In genomic region chr3:66518289-66518688, GRCm38 (mm10) we compare ENCODE assay signal across 26 mouse cellular contexts.
DNase-seq lines count a peak whose midpoint lies in the region; ATAC-seq and TF ChIP-seq lines count a peak whose summit lies in the region.
"Had no signal": no experiment of that assay in that cellular context is flagged by ENCODE, and none has a peak within 500 bp of the region (broad histone marks: within the 10 kb centered on the region; RNA-seq: fewer than 3 reads in every experiment).

No protein-coding gene starts in this region.

- no peaks in the 10 kb centered on the region for H3K36me3 ChIP-seq in liver, embryonic 13.5 days
- H3K36me3 ChIP-seq in liver, embryonic 11.5 days (ENCODE audit: control insufficient read depth, insufficient read depth, low read length) = no peaks in the 10 kb centered on the region
- no peaks in the 10 kb centered on the region for H3K36me3 ChIP-seq in midbrain, postnatal 0 days (ENCODE audit: insufficient read depth, low read length)
- H3K36me3 ChIP-seq in midbrain, embryonic 16.5 days (ENCODE audit: control insufficient read depth, insufficient read depth, low read length) = no peaks in the 10 kb centered on the region
- H3K36me3 ChIP-seq: heart, embryonic 15.5 days; hindbrain, embryonic 15.5 days; intestine, embryonic 15.5 days; limb, embryonic 12.5 days; neural tube, embryonic 12.5 days had no signal

- ATAC-seq in liver, embryonic 13.5 days (ENCODE audit: low read depth) = no peak
- ATAC-seq in liver, embryonic 11.5 days (replicated peaks; ENCODE audit: low FRiP score) = no peak
- no peak for ATAC-seq in midbrain, postnatal 0 days (ENCODE audit: low FRiP score)
- no peak for ATAC-seq in midbrain, embryonic 16.5 days
- peak; percentile 56 to 59; a peak in 2 of 4 replicates for ATAC-seq in hematopoietic stem cell, adult 5-6 weeks (replicated peaks in 1 of 2; ENCODE audit: insufficient read depth in 1 of 2, low FRiP score in 2 of 2, low TSS enrichment in 1 of 2, low read depth in 1 of 2, poor library complexity in 2 of 2, severe bottlenecking in 2 of 2)
- ATAC-seq: forebrain, embryonic 13.5 days; intestine, embryonic 15.5 days had no signal

- no peaks in the 10 kb centered on the region for H3K27me3 ChIP-seq in liver, embryonic 13.5 days
- no peaks in the 10 kb centered on the region for H3K27me3 ChIP-seq in liver, embryonic 11.5 days (replicated peaks; ENCODE audit: control insufficient read depth, insufficient read depth, low read length)
- no peaks in the 10 kb centered on the region for H3K27me3 ChIP-seq in midbrain, postnatal 0 days (ENCODE audit: insufficient read depth, low read length)
- H3K27me3 ChIP-seq in midbrain, embryonic 16.5 days (ENCODE audit: control insufficient read depth, insufficient read depth, low read depth, low read length) = no peaks in the 10 kb centered on the region
- H3K27me3 ChIP-seq: forebrain, embryonic 13.5 days; heart, embryonic 15.5 days; hindbrain, embryonic 15.5 days; intestine, embryonic 15.5 days; limb, embryonic 12.5 days; neural tube, embryonic 12.5 days had no signal

- DNase-seq in liver, embryonic 13.5 days = no peak
- no peak for DNase-seq in liver, embryonic 11.5 days (ENCODE audit: low spot score)
- DNase-seq in midbrain, postnatal 0 days (ENCODE audit: low spot score) = peak; percentile 14
- no peak for DNase-seq in left cerebral cortex, postnatal 36 days (ENCODE audit: low spot score in 2 of 2)
- no peak for DNase-seq in right cerebral cortex, adult 2 months (ENCODE audit: low spot score in 2 of 2)
- DNase-seq in adrenal gland, postnatal 10 days = no peak
- DNase-seq: adrenal gland, postnatal 25 days; B cell, adult 2 months; cerebellum, postnatal 10 days; gastrocnemius, postnatal 36 days; heart, postnatal 36 days; kidney, adult 8-10 months; kidney, postnatal 10 days; right cerebral cortex, adult 18-20 months; thymus, adult 18-20 months; thymus, postnatal 4 days had no signal

- WGBS in liver, embryonic 13.5 days (ENCODE audit: insufficient replicate concordance) = 21% methylated on average over 2 of the region's 2 CpGs
- 34% methylated on average over 2 of the region's 2 CpGs for WGBS in liver, embryonic 11.5 days
- 38% methylated on average over 2 of the region's 2 CpGs for WGBS in midbrain, postnatal 0 days
- 43% methylated on average over 2 of the region's 2 CpGs for WGBS in midbrain, embryonic 16.5 days

- H3K9me3 ChIP-seq in liver, embryonic 13.5 days (replicated peaks) = no peaks in the 10 kb centered on the region
- no peaks in the 10 kb centered on the region for H3K9me3 ChIP-seq in liver, embryonic 11.5 days (ENCODE audit: control insufficient read depth, low read length)
- no peaks in the 10 kb centered on the region for H3K9me3 ChIP-seq in midbrain, postnatal 0 days (ENCODE audit: low read length)
- H3K9me3 ChIP-seq in midbrain, embryonic 16.5 days (replicated peaks; ENCODE audit: control insufficient read depth, low read length, poor library complexity, severe bottlenecking) = no peaks in the 10 kb centered on the region
- H3K9me3 ChIP-seq: forebrain, embryonic 13.5 days; heart, embryonic 15.5 days; hindbrain, embryonic 15.5 days; intestine, embryonic 15.5 days; neural tube, embryonic 12.5 days had no signal

- H3K4me1 ChIP-seq in liver, embryonic 13.5 days (replicated peaks) = peaks cover 43% of the 10 kb centered on the region
- peaks cover 13% of the 10 kb centered on the region; the same call in 1 of the 2 replicates for H3K4me1 ChIP-seq in liver, embryonic 11.5 days (replicated peaks; ENCODE audit: control insufficient read depth, insufficient read depth, low read length)
- H3K4me1 ChIP-seq in midbrain, postnatal 0 days (ENCODE audit: insufficient read depth, low read length) = no peaks in the 10 kb centered on the region
- H3K4me1 ChIP-seq in midbrain, embryonic 16.5 days (ENCODE audit: control insufficient read depth, insufficient read depth, low read length) = no peaks in the 10 kb centered on the region
- H3K4me1 ChIP-seq: forebrain, embryonic 13.5 days; hindbrain, embryonic 15.5 days; intestine, embryonic 15.5 days; limb, embryonic 12.5 days; neural tube, embryonic 12.5 days had no signal

- H3K27ac ChIP-seq in liver, embryonic 13.5 days = 0 out of 2 replicates have a peak overlapping the region, but pooled peaks have one; percentile 18
- H3K27ac ChIP-seq in liver, embryonic 11.5 days (ENCODE audit: low read depth, low read length) = no peak overlapping the region
- H3K27ac ChIP-seq in midbrain, postnatal 0 days (ENCODE audit: low read depth, low read length) = no peak overlapping the region
- H3K27ac ChIP-seq in midbrain, embryonic 16.5 days (ENCODE audit: low read length) = no peak overlapping the region
- H3K27ac ChIP-seq: forebrain, embryonic 13.5 days; heart, embryonic 15.5 days; hindbrain, embryonic 15.5 days; intestine, embryonic 15.5 days; limb, embryonic 12.5 days; macrophage; neural tube, embryonic 12.5 days had no signal

- H3K4me3 ChIP-seq in liver, embryonic 13.5 days (replicated peaks) = no peak overlapping the region
- no peak overlapping the region for H3K4me3 ChIP-seq in liver, embryonic 11.5 days (ENCODE audit: low read depth, low read length)
- H3K4me3 ChIP-seq in midbrain, postnatal 0 days (ENCODE audit: low read depth, low read length) = no peak overlapping the region
- no peak overlapping the region for H3K4me3 ChIP-seq in midbrain, embryonic 16.5 days (ENCODE audit: low read depth, low read length)
- H3K4me3 ChIP-seq: forebrain, embryonic 13.5 days; heart, embryonic 15.5 days; hindbrain, embryonic 15.5 days; intestine, embryonic 15.5 days; limb, embryonic 12.5 days; neural tube, embryonic 12.5 days had no signal

- H3K4me2 ChIP-seq in liver, embryonic 13.5 days = no peak overlapping the region
- no peak overlapping the region for H3K4me2 ChIP-seq in liver, embryonic 11.5 days
- no peak overlapping the region for H3K4me2 ChIP-seq in midbrain, postnatal 0 days (ENCODE audit: low read depth, low read length, poor library complexity, severe bottlenecking)
- no peak overlapping the region for H3K4me2 ChIP-seq in midbrain, embryonic 16.5 days (ENCODE audit: low read length)
- H3K4me2 ChIP-seq: forebrain, embryonic 13.5 days; heart, embryonic 15.5 days; hindbrain, embryonic 15.5 days; intestine, embryonic 15.5 days; limb, embryonic 12.5 days; midbrain, embryonic 11.5 days; neural tube, embryonic 12.5 days had no signal

- intact Hi-C loops in left cerebral cortex, postnatal 36 days (cut with DNase I) = no loop called here

- no peak; the same call in 1 of the 2 replicates for TF ChIP-seq CTCF in midbrain, postnatal 0 days (IDR thresholded peaks at IDR 0.05)

- no peak overlapping the region for H3K9ac ChIP-seq in liver, embryonic 13.5 days
- H3K9ac ChIP-seq in liver, embryonic 11.5 days (ENCODE audit: low read depth, low read length) = no peak overlapping the region
- no peak overlapping the region for H3K9ac ChIP-seq in midbrain, postnatal 0 days (replicated peaks; ENCODE audit: low read length, poor library complexity, severe bottlenecking)
- H3K9ac ChIP-seq in midbrain, embryonic 16.5 days (ENCODE audit: low read depth, low read length) = no peak overlapping the region
- H3K9ac ChIP-seq: forebrain, embryonic 13.5 days; heart, embryonic 15.5 days; hindbrain, embryonic 15.5 days; intestine, embryonic 15.5 days; limb, embryonic 12.5 days; neural tube, embryonic 12.5 days had no signal

Comparison
In these comparisons a context has a peak if more than half of its experiments do, and no peak if none do; other contexts are left out.
1. ATAC-seq: peak in hematopoietic stem cell, adult 5-6 weeks (2 of 2); none in liver, embryonic 13.5 days (single experiment), liver, embryonic 11.5 days (single experiment), midbrain, postnatal 0 days (single experiment) and midbrain, embryonic 16.5 days (single experiment).